9 mouse cellular contexts compared by ENCODE assay signal in genomic region chr5:35870408-35871012, GRCm38 (mm10). TPM values are rescaled to one million over a fixed set of nuclear protein-coding genes. Genes with fewer than 3 reads are reported as not detected.
DNase-seq lines count a peak whose midpoint lies in the region; ATAC-seq and TF ChIP-seq lines count a peak whose summit lies in the region.
"Had no signal": no experiment of that assay in that cellular context is flagged by ENCODE, and none has a peak within 500 bp of the region (broad histone marks: within the 10 kb centered on the region; RNA-seq: fewer than 3 reads in every experiment).

No protein-coding gene starts in this region.

- 54% methylated on average over 8 of the region's 8 CpGs for WGBS in forebrain, postnatal 0 days
- 63% methylated on average over 8 of the region's 8 CpGs for WGBS in hindbrain, embryonic 12.5 days

- H3K36me3 ChIP-seq in forebrain, postnatal 0 days (ENCODE audit: insufficient read depth): no peaks in the 10 kb centered on the region
- H3K36me3 ChIP-seq in hindbrain, embryonic 12.5 days: no peaks in the 10 kb centered on the region

- no peaks in the 10 kb centered on the region for H3K4me1 ChIP-seq in forebrain, postnatal 0 days (ENCODE audit: insufficient read depth)
- peaks cover 10% of the 10 kb centered on the region; the same call in 1 of the 2 replicates for H3K4me1 ChIP-seq in hindbrain, embryonic 12.5 days

- H3K27me3 ChIP-seq in forebrain, postnatal 0 days (ENCODE audit: insufficient read depth, low read length): no peaks in the 10 kb centered on the region; the same call in 1 of the 2 replicates
- no peaks in the 10 kb centered on the region for H3K27me3 ChIP-seq in hindbrain, embryonic 12.5 days

- H3K4me2 ChIP-seq in forebrain, postnatal 0 days (ENCODE audit: low read depth): no peak overlapping the region
- no peak overlapping the region for H3K4me2 ChIP-seq in hindbrain, embryonic 12.5 days (replicated peaks)

- H3K9ac ChIP-seq in forebrain, postnatal 0 days: no peak overlapping the region
- H3K9ac ChIP-seq in hindbrain, embryonic 12.5 days: no peak overlapping the region

- peak; percentile 97 for TF ChIP-seq CTCF in forebrain, postnatal 0 days (IDR thresholded peaks at IDR 0.05; ENCODE audit: low read depth)

- no peak overlapping the region for H3K4me3 ChIP-seq in forebrain, postnatal 0 days (ENCODE audit: low read depth, low read length)
- no peak overlapping the region for H3K4me3 ChIP-seq in hindbrain, embryonic 12.5 days

- H3K9me3 ChIP-seq in forebrain, postnatal 0 days (ENCODE audit: low read length): no peaks in the 10 kb centered on the region
- no peaks in the 10 kb centered on the region for H3K9me3 ChIP-seq in hindbrain, embryonic 12.5 days (replicated peaks)

- H3K27ac ChIP-seq in forebrain, postnatal 0 days (ENCODE audit: low read depth, low read length): no peak overlapping the region
- H3K27ac ChIP-seq in hindbrain, embryonic 12.5 days: no peak overlapping the region
- H3K27ac ChIP-seq: macrophage had no signal

- DNase-seq in MN1 (ENCODE audit: low spot score): peak; percentile 75
- DNase-seq in forebrain, postnatal 0 days: peak; percentile 90
- DNase-seq in layer of hippocampus, postnatal 10 days (ENCODE audit: low spot score in 2 of 2): peak; percentile 74 to 79
- peak; percentile 62 for DNase-seq in right cerebral cortex, postnatal 14 days

- ATAC-seq in cerebellum, adult (ENCODE audit: insufficient number of reproducible peaks, low FRiP score, low TSS enrichment): 0 out of 2 replicates have a peak, but pooled peaks have one; percentile 53
- peak; percentile 80 for ATAC-seq in forebrain, postnatal 0 days
- peak; percentile 65; the same call in 1 of the 2 replicates for ATAC-seq in hindbrain, embryonic 12.5 days (ENCODE audit: low FRiP score)
- peak; percentile 51 for ATAC-seq in megakaryocyte, adult 5-6 weeks (ENCODE audit: poor library complexity, severe bottlenecking)
- ATAC-seq in erythroblast, adult 5-6 weeks (replicated peaks; ENCODE audit: low FRiP score, poor library complexity, severe bottlenecking): no peak

RNA-seq across cellular contexts. Expression of gene Afap1, which starts 22.6 kb away (rescaled TPM):
- 44.2 and 48.2 TPM in 2 replicates for total RNA-seq in forebrain, postnatal 0 days (2014; rRNA removed)
- 45.6 and 49.3 TPM in 2 replicates for polyA plus RNA-seq in forebrain, postnatal 0 days (2015; fragmentation: Nextera tagmentation; extraction: Ambion mirVana)
- polyA plus RNA-seq in hindbrain, embryonic 12.5 days (2016; fragmentation: Nextera tagmentation; extraction: Ambion mirVana): 80.4 and 98.4 TPM in 2 replicates
- 100 to 1,000 TPM; 100 to 113 TPM for total RNA-seq in layer of hippocampus, postnatal 10 days (2021)
- total RNA-seq in megakaryocyte, adult 5-6 weeks (2015): 2.6 and 2.7 TPM in 2 replicates
- 2.0 and 3.1 TPM in 2 replicates for total RNA-seq in megakaryocyte, adult 5-6 weeks (2017)
- 2.1 and 3.1 TPM in 2 replicates for total RNA-seq in erythroblast, adult 5-6 weeks (2015; ENCODE audit: low replicate concordance)
- 2.0 and 2.2 TPM in 2 replicates for total RNA-seq in erythroblast, adult 5-6 weeks (2017; ENCODE audit: low replicate concordance)

Comparison
In these comparisons a context has a peak if more than half of its experiments do, and no peak if none do; other contexts are left out.
1. RNA of gene Afap1, which starts 22.6 kb away (total RNA-seq): 100 to 113 TPM in layer of hippocampus, postnatal 10 days and 44.2 to 48.2 TPM in forebrain, postnatal 0 days; 2.0 to 3.1 TPM in megakaryocyte, adult 5-6 weeks and 2.0 to 3.1 TPM in erythroblast, adult 5-6 weeks; every median in the first group is over 10 times any median in the second.
2. Peak in every context shown above with its lines, with median percentiles within 50 percentile points of each other: DNase-seq.